Comparison of ENCODE assay signal across 34 mouse cellular contexts in the genomic region with DNA sequence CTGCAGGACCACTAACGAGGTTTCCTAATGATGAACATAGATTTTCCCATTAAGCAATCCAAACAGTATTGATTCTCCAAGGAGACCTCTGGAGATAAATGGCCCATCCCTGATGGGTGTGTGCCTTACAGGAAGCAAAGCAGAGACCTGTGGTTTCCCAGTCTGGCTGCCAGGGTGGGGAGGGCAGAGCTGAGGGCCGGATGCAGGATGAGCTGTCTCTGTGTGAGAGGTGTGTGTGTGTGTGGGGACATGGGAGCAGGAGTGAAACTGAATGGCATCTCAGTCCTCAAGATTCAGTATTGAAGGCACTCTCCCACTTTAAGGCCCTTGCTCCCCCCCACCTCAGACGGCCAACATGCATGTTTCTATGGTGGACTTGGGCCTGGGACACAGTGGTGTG. TPM values are rescaled to one million over a fixed set of nuclear protein-coding genes. Genes with fewer than 3 reads are reported as not detected.
DNase-seq lines count a peak whose midpoint lies in the region; ATAC-seq and TF ChIP-seq lines count a peak whose summit lies in the region.
"Had no signal": no experiment of that assay in that cellular context is flagged by ENCODE, and none has a peak within 500 bp of the region (broad histone marks: within the 10 kb centered on the region; RNA-seq: fewer than 3 reads in every experiment).

No protein-coding gene starts in this region.

- no peak overlapping the region for H3K9ac ChIP-seq in liver, postnatal 0 days (replicated peaks)
- no peak overlapping the region for H3K9ac ChIP-seq in liver, embryonic 12.5 days
- H3K9ac ChIP-seq: embryonic facial prominence, embryonic 15.5 days; forebrain, embryonic 12.5 days; forebrain, postnatal 0 days; hindbrain, embryonic 15.5 days; liver, embryonic 15.5 days; lung, embryonic 15.5 days; midbrain, embryonic 12.5 days; stomach, embryonic 15.5 days had no signal

- 63% methylated on average over 3 of the region's 3 CpGs for WGBS in liver, postnatal 0 days (ENCODE audit: insufficient replicate concordance)
- 58% methylated on average over 3 of the region's 3 CpGs for WGBS in liver, embryonic 12.5 days (ENCODE audit: insufficient replicate concordance)

- no peak for TF ChIP-seq EP300 in liver, postnatal 0 days (IDR thresholded peaks at IDR 0.05; ENCODE audit: low read depth)

- H3K4me3 ChIP-seq in liver, postnatal 0 days (ENCODE audit: low read depth, low read length) = no peak overlapping the region
- no peak overlapping the region for H3K4me3 ChIP-seq in liver, embryonic 12.5 days
- H3K4me3 ChIP-seq: embryonic facial prominence, embryonic 10.5 days; embryonic facial prominence, embryonic 15.5 days; forebrain, embryonic 12.5 days; hindbrain, embryonic 10.5 days; hindbrain, embryonic 15.5 days; liver, embryonic 15.5 days; lung, embryonic 15.5 days; midbrain, embryonic 12.5 days; stomach, embryonic 15.5 days had no signal

- H3K36me3 ChIP-seq in liver, postnatal 0 days (replicated peaks; ENCODE audit: insufficient read depth, low read length) = peaks cover 9% of the 10 kb centered on the region; the same call in 1 of the 2 replicates
- peaks cover 38% of the 10 kb centered on the region for H3K36me3 ChIP-seq in liver, embryonic 12.5 days

- ATAC-seq in liver, postnatal 0 days = peak; percentile 27; the same call in 1 of the 2 replicates
- ATAC-seq in liver, embryonic 12.5 days = no peak
- ATAC-seq: activated CD4-positive, CD25-positive, alpha-beta regulatory T cell, adult 4 months; CD4-positive, CD25-positive, alpha-beta regulatory T cell, adult 4 months; forebrain, postnatal 0 days; inflammation-experienced regulatory T-cells, adult 6 months had no signal

- no peaks in the 10 kb centered on the region for H3K9me3 ChIP-seq in liver, postnatal 0 days (ENCODE audit: low read length)
- H3K9me3 ChIP-seq in liver, embryonic 12.5 days (replicated peaks) = no peaks in the 10 kb centered on the region
- H3K9me3 ChIP-seq: embryonic facial prominence, embryonic 10.5 days; embryonic facial prominence, embryonic 15.5 days; forebrain, embryonic 12.5 days; hindbrain, embryonic 10.5 days; hindbrain, embryonic 15.5 days; liver, embryonic 15.5 days; lung, embryonic 15.5 days; midbrain, embryonic 12.5 days; stomach, embryonic 15.5 days had no signal

- no peak overlapping the region for H3K27ac ChIP-seq in liver, postnatal 0 days (ENCODE audit: low read depth)
- H3K27ac ChIP-seq in liver, embryonic 12.5 days = no peak overlapping the region
- H3K27ac ChIP-seq: embryonic facial prominence, embryonic 10.5 days; embryonic facial prominence, embryonic 15.5 days; hindbrain, embryonic 15.5 days; liver, embryonic 15.5 days; lung, embryonic 15.5 days; midbrain, embryonic 12.5 days; stomach, embryonic 15.5 days had no signal

- no peak for TF ChIP-seq CTCF in liver, postnatal 0 days (IDR thresholded peaks at IDR 0.05; ENCODE audit: low read depth)

- no peak overlapping the region for H3K4me2 ChIP-seq in liver, postnatal 0 days (ENCODE audit: low read depth, low read length)
- no peak overlapping the region for H3K4me2 ChIP-seq in liver, embryonic 12.5 days
- H3K4me2 ChIP-seq: embryonic facial prominence, embryonic 15.5 days; forebrain, embryonic 12.5 days; hindbrain, embryonic 15.5 days; liver, embryonic 15.5 days; lung, embryonic 15.5 days; midbrain, embryonic 12.5 days; stomach, embryonic 15.5 days had no signal

- H3K4me1 ChIP-seq in liver, postnatal 0 days (ENCODE audit: insufficient read depth) = no peaks in the 10 kb centered on the region
- 0 out of 2 replicates have a peak, but pooled peaks cover 5% of the 10 kb centered on the region for H3K4me1 ChIP-seq in liver, embryonic 12.5 days
- H3K4me1 ChIP-seq: liver, embryonic 15.5 days had no signal

- DNase-seq in cerebellum, adult 18-20 months = peak; percentile 35 to 43
- no peak for DNase-seq in cerebellum, postnatal 4 days (ENCODE audit: low spot score in 2 of 2)
- DNase-seq in liver, postnatal 0 days = no peak
- peak; percentile 28 to 37 for DNase-seq in cerebellum, postnatal 14 days
- no peak for DNase-seq in thymus, postnatal 10 days (ENCODE audit: low spot score in 2 of 2)
- no peak for DNase-seq in right cerebral cortex, postnatal 4 days
- DNase-seq: adrenal gland, adult 2 months; adrenal gland, postnatal 36 days; forebrain, postnatal 0 days; gastrocnemius, postnatal 14 days; heart, postnatal 14 days; kidney, adult 11 months; layer of hippocampus, postnatal 36 days; liver; retina, postnatal 1 day; right cerebral cortex, postnatal 14 days; thymus, postnatal 25 days had no signal

- H3K27me3 ChIP-seq in liver, postnatal 0 days (ENCODE audit: insufficient read depth, low read length) = no peaks in the 10 kb centered on the region
- H3K27me3 ChIP-seq in liver, embryonic 12.5 days (replicated peaks) = no peaks in the 10 kb centered on the region
- H3K27me3 ChIP-seq: embryonic facial prominence, embryonic 15.5 days; hindbrain, embryonic 15.5 days; liver, embryonic 15.5 days; lung, embryonic 15.5 days; midbrain, embryonic 12.5 days; stomach, embryonic 15.5 days had no signal

RNA-seq across cellular contexts. Expression of a gene that starts 12.8 kb away (rescaled TPM):
- 1.2 and 1.3 TPM in 2 replicates for polyA plus RNA-seq in liver, postnatal 0 days (2015; fragmentation: Nextera tagmentation; extraction: Ambion mirVana)
- polyA plus RNA-seq in liver, embryonic 12.5 days (2016; fragmentation: Nextera tagmentation; extraction: Ambion mirVana) = 2.0 TPM in 2 replicates

RNA-seq across cellular contexts. Expression of a gene that starts 40.7 kb away (rescaled TPM):
- not detected in 2 replicates for polyA plus RNA-seq in liver, postnatal 0 days (2015; fragmentation: Nextera tagmentation; extraction: Ambion mirVana)
- not detected in 2 replicates for polyA plus RNA-seq in liver, embryonic 12.5 days (2016; fragmentation: Nextera tagmentation; extraction: Ambion mirVana)
- polyA plus RNA-seq: activated CD4-positive, CD25-positive, alpha-beta regulatory T cell, adult 4 months; CD4-positive, CD25-positive, alpha-beta regulatory T cell, adult 4 months; inflammation-experienced regulatory T-cells, adult 6 months; liver, embryonic 15.5 days had no signal

RNA-seq across cellular contexts. Expression of a gene that starts 42.7 kb away (rescaled TPM):
- polyA plus RNA-seq in liver, postnatal 0 days (2015; fragmentation: Nextera tagmentation; extraction: Ambion mirVana) = not detected in 2 replicates
- polyA plus RNA-seq in liver, embryonic 12.5 days (2016; fragmentation: Nextera tagmentation; extraction: Ambion mirVana) = not detected in 2 replicates
- polyA plus RNA-seq: CD4-positive, CD25-positive, alpha-beta regulatory T cell, adult 4 months; heart, embryonic 14.5 days; hindbrain, embryonic 10.5 days; inflammation-experienced regulatory T-cells, adult 6 months; liver, embryonic 15.5 days; neural tube, embryonic 14.5 days had no signal

RNA-seq across cellular contexts. Expression of a gene that starts 57.5 kb away (rescaled TPM):
- polyA plus RNA-seq in liver, postnatal 0 days (2015; fragmentation: Nextera tagmentation; extraction: Ambion mirVana) = not detected in 2 replicates
- polyA plus RNA-seq in liver, embryonic 12.5 days (2016; fragmentation: Nextera tagmentation; extraction: Ambion mirVana) = not detected in 2 replicates
- polyA plus RNA-seq: activated CD4-positive, CD25-positive, alpha-beta regulatory T cell, adult 4 months; adrenal gland, adult 2 months; CD4-positive, CD25-positive, alpha-beta regulatory T cell, adult 4 months; embryonic facial prominence, embryonic 10.5 days; embryonic facial prominence, embryonic 15.5 days; forebrain, embryonic 12.5 days; heart, embryonic 14.5 days; hindbrain, embryonic 10.5 days; inflammation-experienced regulatory T-cells, adult 6 months; kidney, embryonic 16.5 days; limb, embryonic 11.5 days; liver, embryonic 15.5 days; lung, embryonic 15.5 days; midbrain, embryonic 12.5 days had no signal

RNA-seq across cellular contexts. Expression of a gene that starts 57.9 kb away (rescaled TPM):
- polyA plus RNA-seq in liver, postnatal 0 days (2015; fragmentation: Nextera tagmentation; extraction: Ambion mirVana) = 0.02 TPM in 2 replicates
- not detected in 2 replicates for polyA plus RNA-seq in liver, embryonic 12.5 days (2016; fragmentation: Nextera tagmentation; extraction: Ambion mirVana)
- polyA plus RNA-seq: activated CD4-positive, CD25-positive, alpha-beta regulatory T cell, adult 4 months; CD4-positive, CD25-positive, alpha-beta regulatory T cell, adult 4 months; embryonic facial prominence, embryonic 10.5 days; forebrain, embryonic 12.5 days; forebrain, postnatal 0 days; hindbrain, embryonic 10.5 days; hindbrain, embryonic 15.5 days; inflammation-experienced regulatory T-cells, adult 6 months; limb, embryonic 11.5 days; liver, embryonic 15.5 days; midbrain, embryonic 12.5 days; neural tube, embryonic 14.5 days had no signal

Comparison
In these comparisons a context has a peak if more than half of its experiments do, and no peak if none do; other contexts are left out.
1. DNase-seq: peak in cerebellum, adult 18-20 months (2 of 2) and cerebellum, postnatal 14 days (2 of 2); none in cerebellum, postnatal 4 days (0 of 2), liver, postnatal 0 days (single experiment), thymus, postnatal 10 days (0 of 2) and right cerebral cortex, postnatal 4 days (single experiment).